Mouse (Mus musculus) embryonic facial prominence, embryonic 13.5 days (tissue): ENCODE results near the gene Mast3. TPM values are rescaled to one million over a fixed set of nuclear protein-coding genes. Genes with fewer than 3 reads are reported as not detected.
A peak's percentile ranks its signal among the peaks of the same experiment; 100 is the strongest.

ENCODE experiments used
- ATAC-seq: fragments of 200-750 bp; cut with Nextera tagmentation; 2 replicates; pipeline ENCODE4 v1.8.0; 2017; ENCODE audit warnings: low read depth; ENCODE audit not compliant: insufficient number of reproducible peaks, insufficient read depth, low FRiP score, low TSS enrichment
- H3K27ac ChIP-seq: fragments of 300-500 bp; sonication (generic); 2 replicates; pipeline ENCODE4 v1.5.1; 2015; ENCODE audit warnings: moderate library complexity, mild to moderate bottlenecking, inconsistent platforms
- H3K27me3 ChIP-seq: fragments of 300-500 bp; sonication (generic); 2 replicates; pipeline ENCODE4 v1.6.1; 2015; ENCODE audit warnings: mild to moderate bottlenecking, inconsistent platforms
- H3K36me3 ChIP-seq: fragments of 300-500 bp; sonication (generic); 2 replicates; pipeline ENCODE4 v1.6.1; 2015; ENCODE audit warnings: mild to moderate bottlenecking, inconsistent platforms
- H3K4me1 ChIP-seq: fragments of 300-500 bp; sonication (generic); 2 replicates; pipeline ENCODE4 v1.6.1; 2015; ENCODE audit warnings: inconsistent platforms
- H3K4me2 ChIP-seq: fragments of 300-500 bp; sonication (generic); 2 replicates; pipeline ENCODE4 v1.6.1; 2015; ENCODE audit warnings: moderate library complexity, mild to moderate bottlenecking, inconsistent platforms
- H3K4me3 ChIP-seq: fragments of 300-500 bp; sonication (generic); 2 replicates; pipeline ENCODE4 v1.5.1; 2015; ENCODE audit warnings: mild to moderate bottlenecking, inconsistent platforms
- H3K9ac ChIP-seq: fragments of 300-500 bp; sonication (generic); 2 replicates; pipeline ENCODE4 v1.6.1; 2015; ENCODE audit warnings: mild to moderate bottlenecking, inconsistent platforms
- H3K9me3 ChIP-seq: fragments of 300-500 bp; sonication (generic); 2 replicates; pipeline ENCODE4 v1.6.1; 2016; ENCODE audit warnings: inconsistent platforms
- WGBS: fragments of 180-500 bp; shearing (Covaris S2); methylation state at CpG from one replicate; pipeline ENCODE4 v1.1.7; 2015; ENCODE audit warnings: mixed read lengths; 5-methylcytosine and 5-hydroxymethylcytosine counted together
- polyA plus RNA-seq: library from polyadenylated mRNA; unstranded; fragments of >200 nt; fragmentation: Nextera tagmentation; extraction: Ambion mirVana; gene quantifications from 2 replicates; pipeline ENCODE4 v1.2.1, GENCODE M21; 2015

Gene Mast3
- polyA plus RNA-seq, 1 experiment from 2014 or later, result 12.5 TPM

GRCm38 (mm10) chr8:70748246-70749096 is 56.4 kb downstream of the Mast3 start:
- H3K9ac ChIP-seq, result no peak overlapping the region
- H3K27me3 ChIP-seq, result peaks cover 60% of the 10 kb centered on the region
- H3K9me3 ChIP-seq, result no peaks in the 10 kb centered on the region
- ATAC-seq, result no peak
- H3K4me2 ChIP-seq, result no peak overlapping the region
- H3K4me3 ChIP-seq, result no peak overlapping the region
- no peak overlapping the region for H3K27ac ChIP-seq
- H3K36me3 ChIP-seq, result no peaks in the 10 kb centered on the region
- peaks cover 15% of the 10 kb centered on the region for H3K4me1 ChIP-seq
- WGBS, result 89% methylated on average over 23 of the region's 23 CpGs

GRCm38 (mm10) chr8:70747211-70747890 is 57.5 kb downstream of the Mast3 start:
- 82% methylated on average over 18 of the region's 18 CpGs for WGBS
- peaks cover 71% of the 10 kb centered on the region for H3K27me3 ChIP-seq
- no peak overlapping the region for H3K4me3 ChIP-seq
- no peak for ATAC-seq
- H3K9me3 ChIP-seq, result no peaks in the 10 kb centered on the region
- H3K4me2 ChIP-seq, result no peak overlapping the region
- H3K9ac ChIP-seq, result no peak overlapping the region
- H3K27ac ChIP-seq, result no peak overlapping the region
- no peaks in the 10 kb centered on the region for H3K36me3 ChIP-seq
- peaks cover 17% of the 10 kb centered on the region for H3K4me1 ChIP-seq

- Histone ChIP-seq H3K27me3 (peaks cover 78% of the 10 kb centered on the region), H3K4me2 (no peak overlapping the region), H3K36me3 (no peaks in the 10 kb centered on the region), H3K9me3 (no peaks in the 10 kb centered on the region), H3K9ac (no peak overlapping the region), H3K27ac (no peak overlapping the region), H3K4me3 (no peak overlapping the region), H3K4me1 (peaks cover 17% of the 10 kb centered on the region)
- WGBS, result 72% methylated on average over 9 of the region's 9 CpGs
- no peak for ATAC-seq
Measured at GRCm38 (mm10) chr8:70746676-70747075, 58.2 kb downstream of the Mast3 start.

- ATAC-seq, result no peak
- H3K9me3 ChIP-seq, result no peaks in the 10 kb centered on the region
- no peaks in the 10 kb centered on the region for H3K36me3 ChIP-seq
- no peak overlapping the region for H3K9ac ChIP-seq
- 59% methylated on average over 19 of the region's 19 CpGs for WGBS
- H3K27me3 ChIP-seq, result peaks cover 87% of the 10 kb centered on the region
- peaks cover 17% of the 10 kb centered on the region for H3K4me1 ChIP-seq
- H3K27ac ChIP-seq, result no peak overlapping the region
- H3K4me2 ChIP-seq, result no peak overlapping the region
- no peak overlapping the region for H3K4me3 ChIP-seq
Measured at GRCm38 (mm10) chr8:70745691-70746220, 59.1 kb downstream of the Mast3 start.

- no peak overlapping the region for H3K27ac ChIP-seq
- H3K9me3 ChIP-seq, result no peaks in the 10 kb centered on the region
- WGBS, result 55% methylated on average over 11 of the region's 11 CpGs
- H3K4me3 ChIP-seq, result no peak overlapping the region
- no peaks in the 10 kb centered on the region for H3K36me3 ChIP-seq
- peaks cover 17% of the 10 kb centered on the region for H3K4me1 ChIP-seq
- no peak overlapping the region for H3K4me2 ChIP-seq
- H3K27me3 ChIP-seq, result peaks cover 95% of the 10 kb centered on the region
- ATAC-seq, result no peak
- no peak overlapping the region for H3K9ac ChIP-seq
Measured at GRCm38 (mm10) chr8:70744806-70745205, 60.0 kb downstream of the Mast3 start.

- peak overlapping the region; percentile 58 for H3K9ac ChIP-seq
- ATAC-seq, result 0 out of 2 replicates have a peak, but pooled peaks have one; percentile 21
- peak overlapping the region; percentile 32 for H3K4me3 ChIP-seq
- peaks cover 17% of the 10 kb centered on the region for H3K4me1 ChIP-seq
- H3K27ac ChIP-seq, result no peak overlapping the region
- WGBS, result 2% methylated on average over 48 of the region's 48 CpGs
- H3K36me3 ChIP-seq, result no peaks in the 10 kb centered on the region
- H3K27me3 ChIP-seq, result peaks cover 91% of the 10 kb centered on the region
- H3K4me2 ChIP-seq, result peak overlapping the region; percentile 53
- no peaks in the 10 kb centered on the region for H3K9me3 ChIP-seq
Measured at GRCm38 (mm10) chr8:70743656-70744590, 60.9 kb downstream of the Mast3 start.

GRCm38 (mm10) chr8:70742981-70743655 is 61.7 kb downstream of the Mast3 start:
- H3K27ac ChIP-seq, result no peak overlapping the region
- peak overlapping the region; percentile 32 for H3K4me3 ChIP-seq
- 1% methylated on average over 38 of the region's 38 CpGs for WGBS
- peak overlapping the region; percentile 53 for H3K4me2 ChIP-seq
- no peaks in the 10 kb centered on the region for H3K9me3 ChIP-seq
- no peaks in the 10 kb centered on the region for H3K36me3 ChIP-seq
- H3K27me3 ChIP-seq, result peaks cover 90% of the 10 kb centered on the region
- peak overlapping the region; percentile 44; the same call in 1 of the 2 replicates for H3K9ac ChIP-seq
- H3K4me1 ChIP-seq, result peaks cover 17% of the 10 kb centered on the region
- ATAC-seq, result no peak

GRCm38 (mm10) chr8:70742176-70742575 is 62.7 kb downstream of the Mast3 start:
- no peaks in the 10 kb centered on the region for H3K36me3 ChIP-seq
- peaks cover 17% of the 10 kb centered on the region for H3K4me1 ChIP-seq
- ATAC-seq, result no peak
- no peak overlapping the region for H3K9ac ChIP-seq
- H3K4me3 ChIP-seq, result no peak overlapping the region
- no peaks in the 10 kb centered on the region for H3K9me3 ChIP-seq
- H3K27me3 ChIP-seq, result peaks cover 90% of the 10 kb centered on the region
- no peak overlapping the region for H3K4me2 ChIP-seq
- H3K27ac ChIP-seq, result no peak overlapping the region
- 60% methylated on average over 11 of the region's 11 CpGs for WGBS

- no peak overlapping the region for H3K9ac ChIP-seq
- peaks cover 17% of the 10 kb centered on the region for H3K4me1 ChIP-seq
- no peaks in the 10 kb centered on the region for H3K9me3 ChIP-seq
- H3K27ac ChIP-seq, result no peak overlapping the region
- no peak for ATAC-seq
- 49% methylated on average over 5 of the region's 5 CpGs for WGBS
- H3K4me2 ChIP-seq, result no peak overlapping the region
- no peak overlapping the region for H3K4me3 ChIP-seq
- no peaks in the 10 kb centered on the region for H3K36me3 ChIP-seq
- H3K27me3 ChIP-seq, result peaks cover 89% of the 10 kb centered on the region
Measured at GRCm38 (mm10) chr8:70741661-70742060, 63.2 kb downstream of the Mast3 start.

GRCm38 (mm10) chr8:70738211-70738610 is 66.6 kb downstream of the Mast3 start:
- H3K27ac ChIP-seq, result no peak overlapping the region
- no peaks in the 10 kb centered on the region for H3K36me3 ChIP-seq
- H3K9me3 ChIP-seq, result no peaks in the 10 kb centered on the region
- H3K4me3 ChIP-seq, result no peak overlapping the region
- H3K27me3 ChIP-seq, result peaks cover 54% of the 10 kb centered on the region
- H3K4me2 ChIP-seq, result no peak overlapping the region
- 58% methylated on average over 3 of the region's 3 CpGs for WGBS
- H3K9ac ChIP-seq, result no peak overlapping the region
- peaks cover 4% of the 10 kb centered on the region for H3K4me1 ChIP-seq
- ATAC-seq, result no peak
